Mouse (Mus musculus) inflammation-experienced regulatory T-cells, adult 16 weeks (primary cell): ENCODE results near the gene Krtap4-7. TPM values are rescaled to one million over a fixed set of nuclear protein-coding genes. Genes with fewer than 3 reads are reported as not detected.

Source experiments
- polyA plus RNA-seq: library from polyadenylated mRNA; unstranded; fragments of 100-300 nt; shearing (Covaris generic); gene quantifications from one replicate; pipeline ENCODE4 v1.2.1, GENCODE M21; 2017

Gene Krtap4-7
- polyA plus RNA-seq, result not detected

DNA sequence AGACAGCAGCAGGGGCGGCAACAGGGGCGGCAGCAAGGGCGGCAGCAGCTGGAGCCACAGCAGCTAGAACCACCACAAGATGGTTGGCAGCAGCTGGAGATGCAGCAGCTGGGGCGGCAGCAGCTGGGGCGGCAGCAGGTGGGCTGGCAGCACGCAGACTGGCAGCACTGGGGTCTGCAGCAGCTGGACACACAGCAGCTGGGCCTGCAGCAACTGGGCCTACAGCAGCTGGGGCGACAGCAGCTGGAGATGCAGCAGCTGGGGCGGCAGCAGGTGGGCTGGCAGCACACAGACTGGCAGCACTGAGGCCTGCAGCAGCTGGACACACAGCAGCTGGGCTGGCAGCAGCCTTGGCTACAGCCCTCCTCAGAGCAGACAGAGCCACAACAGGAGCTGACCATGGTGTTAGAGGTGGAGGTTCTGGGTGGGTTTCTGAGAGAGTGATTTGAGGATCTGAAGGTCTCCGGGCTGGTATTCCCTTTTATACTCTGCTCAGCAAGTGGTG lies at the start of gene Krtap4-7:
Krtap4-7 (minus strand) TSS at position 455 of the 505 bp plus-strand sequence.

GRCm38 (mm10) chr11:99690463-99690862 lies 46.6 kb upstream of the Krtap4-7 start, which contains the start of gene Gm14190:
TSS of gene Gm14190 (minus strand) at chr11:99690740.

GRCm38 (mm10) chr11:99665860-99666259 lies 22.0 kb upstream of the Krtap4-7 start, which contains the start of gene Krtap4-6:
TSS of gene Krtap4-6 (minus strand) at chr11:99665960.

GRCm38 (mm10) chr11:99658467-99659010 lies 14.7 kb upstream of the Krtap4-7 start, which contains the start of gene Gm11563:
TSS of gene Gm11563 (minus strand) at chr11:99658960.

DNA sequence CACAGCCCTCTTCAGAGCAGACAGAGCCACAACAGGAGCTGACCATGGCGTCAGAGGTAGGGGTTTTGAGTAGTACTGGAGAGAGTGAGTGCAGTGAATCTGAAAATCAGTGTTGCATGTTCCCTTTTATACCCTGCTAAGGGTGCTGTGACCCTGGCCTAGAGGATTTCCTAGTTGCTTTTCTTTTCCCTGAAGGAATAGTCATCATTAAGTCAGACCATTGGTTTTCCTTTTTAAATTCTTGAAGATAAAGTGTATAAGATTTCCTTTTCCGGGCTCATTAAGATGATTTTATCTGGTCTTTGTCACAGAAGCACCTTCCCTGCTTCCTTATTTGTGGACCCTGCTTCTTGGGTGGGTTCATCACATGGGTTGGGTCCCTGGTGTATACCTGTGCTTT lies 6.2 kb upstream of the Krtap4-7 start, which contains the start of gene Gm11555:
Gm11555 (minus strand) TSS at position 101 of the 400 bp plus-strand sequence.

DNA sequence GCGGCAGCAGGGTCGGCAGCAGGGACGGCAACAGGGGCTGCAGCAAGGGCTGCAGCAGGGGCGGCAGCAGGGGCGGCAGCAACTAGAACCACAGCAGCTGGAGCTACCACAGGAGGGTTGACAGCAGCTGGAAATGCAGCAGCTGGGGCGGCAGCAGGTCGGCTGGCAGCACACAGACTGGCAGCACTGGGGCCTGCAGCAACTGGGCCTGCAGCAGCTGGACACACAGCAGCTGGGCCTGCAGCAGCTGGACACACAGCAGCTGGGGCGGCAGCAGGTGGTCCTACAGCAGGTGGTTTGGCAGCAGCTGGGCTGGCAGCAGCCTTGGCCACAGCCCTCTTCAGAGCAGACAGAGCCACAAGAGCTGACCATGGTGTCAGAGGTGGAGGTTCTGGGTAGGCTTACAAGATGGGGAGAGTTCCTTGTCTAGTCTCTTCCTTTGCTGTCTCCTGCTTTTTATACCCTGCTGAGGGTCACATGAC lies 9.2 kb downstream of the Krtap4-7 start, which contains the start of gene Krtap4-2:
Krtap4-2 (minus strand) TSS at position 432 of the 482 bp plus-strand sequence.

GRCm38 (mm10) chr11:99628138-99628537 lies 15.8 kb downstream of the Krtap4-7 start, which contains the start of gene Krtap4-1:
TSS of gene Krtap4-1 (minus strand) at chr11:99628238.

DNA sequence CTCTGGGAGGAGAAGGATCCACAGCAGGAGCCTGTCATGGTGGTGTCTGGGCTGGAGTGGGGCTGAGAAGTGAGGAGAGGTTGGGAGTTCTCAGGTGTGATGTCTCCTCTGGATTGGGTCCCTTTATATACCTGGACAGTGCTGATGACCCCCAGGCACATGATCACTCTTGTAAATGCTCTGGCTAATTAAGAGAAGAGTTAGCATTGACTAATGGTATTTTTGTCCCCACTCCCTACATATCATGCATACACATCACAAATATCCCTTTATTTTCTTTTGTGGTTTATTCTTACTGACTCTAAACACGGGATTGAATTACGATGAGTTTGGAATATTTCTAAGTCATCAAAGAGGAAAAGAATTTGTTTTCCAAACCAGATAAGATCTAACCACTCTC lies 23.6 kb downstream of the Krtap4-7 start, which contains the start of gene Gm11562:
Gm11562 (minus strand) TSS at position 101 of the 400 bp plus-strand sequence.

GRCm38 (mm10) chr11:99614796-99615363 lies 29.0 kb downstream of the Krtap4-7 start, which contains the start of gene Krtap2-4:
TSS of gene Krtap2-4 (minus strand) at chr11:99614846.

GRCm38 (mm10) chr11:99610089-99610488 lies 33.8 kb downstream of the Krtap4-7 start, which contains the start of gene Gm11937:
TSS of gene Gm11937 (minus strand) at chr11:99610189.

DNA sequence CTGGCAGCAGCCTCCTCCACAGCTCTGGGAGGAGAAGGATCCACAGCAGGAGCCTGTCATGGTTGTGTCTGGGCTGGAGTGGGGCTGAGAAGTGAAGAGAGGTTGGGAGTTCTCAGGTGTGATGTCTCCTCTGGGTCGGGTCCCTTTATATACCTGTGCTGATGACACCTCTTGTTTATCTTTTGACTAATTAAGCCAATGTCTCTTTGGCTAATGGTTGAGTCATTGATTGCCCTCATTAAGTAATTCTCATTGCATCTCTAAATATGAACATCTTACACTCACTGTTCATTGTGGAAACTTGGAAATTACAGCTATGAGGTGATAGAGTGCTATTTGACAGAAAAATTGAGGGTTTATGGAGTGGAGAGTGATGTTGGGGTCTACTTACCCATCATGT lies 40.7 kb downstream of the Krtap4-7 start, which contains the start of gene Gm11938:
Gm11938 (minus strand) TSS at position 101 of the 400 bp plus-strand sequence.

DNA sequence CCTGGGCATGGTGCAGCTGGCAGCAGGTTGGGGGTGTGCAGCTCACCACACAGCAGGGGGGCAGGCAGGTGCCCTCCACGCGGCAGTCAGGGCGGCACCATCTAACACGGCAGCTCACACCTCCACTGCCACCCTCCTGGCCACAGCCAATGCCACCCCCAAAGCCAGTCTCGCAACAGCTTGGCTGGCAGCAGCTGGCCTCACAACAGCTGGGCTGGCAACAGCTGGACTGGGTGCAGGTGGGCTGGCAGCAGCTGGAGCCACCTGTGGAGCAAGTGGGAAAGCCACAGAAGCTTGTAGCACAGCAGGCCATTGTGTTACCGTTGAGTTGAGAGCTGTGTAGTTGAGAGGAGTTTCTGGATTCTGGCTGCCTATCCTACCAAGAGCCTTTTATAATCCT lies 46.1 kb downstream of the Krtap4-7 start, which contains the start of gene Krtap9-3:
Krtap9-3 (minus strand) TSS at position 364 of the 400 bp plus-strand sequence.

Other genes with a start within 250 kb of the Krtap4-7 start
- not detected for gene Krt12, start 221.8 kb downstream of the Krtap4-7 start, polyA plus RNA-seq
- not detected for gene Krt20, start 205.9 kb downstream of the Krtap4-7 start, polyA plus RNA-seq
- gene Krt23, start 151.0 kb downstream of the Krtap4-7 start, polyA plus RNA-seq, result not detected
- gene Krt39, start 122.8 kb downstream of the Krtap4-7 start, polyA plus RNA-seq, result not detected
- gene Krt40, start 100.9 kb downstream of the Krtap4-7 start, polyA plus RNA-seq, result not detected
- gene Krtap3-3, start 93.2 kb downstream of the Krtap4-7 start, polyA plus RNA-seq, result not detected
- not detected for gene Krtap3-2, start 87.2 kb downstream of the Krtap4-7 start, polyA plus RNA-seq
- gene Gm11939, start 84.6 kb downstream of the Krtap4-7 start, polyA plus RNA-seq, result not detected
- gene Krtap3-1, start 77.5 kb downstream of the Krtap4-7 start, polyA plus RNA-seq, result not detected
- gene Krtap1-5, start 63.1 kb downstream of the Krtap4-7 start, polyA plus RNA-seq, result not detected
- not detected for gene Krtap1-4, start 60.4 kb downstream of the Krtap4-7 start, polyA plus RNA-seq
- not detected for gene Krtap1-3, start 52.8 kb downstream of the Krtap4-7 start, polyA plus RNA-seq
- gene Krtap9-3, start 46.0 kb downstream of the Krtap4-7 start, polyA plus RNA-seq, result not detected
- gene Gm11938, start 40.8 kb downstream of the Krtap4-7 start, polyA plus RNA-seq, result not detected
- gene Gm11937, start 33.9 kb downstream of the Krtap4-7 start, polyA plus RNA-seq, result not detected
- gene Krtap2-4, start 29.2 kb downstream of the Krtap4-7 start, polyA plus RNA-seq, result not detected
- gene Gm11562, start 23.7 kb downstream of the Krtap4-7 start, polyA plus RNA-seq, result not detected
- gene Krtap4-1, start 15.9 kb downstream of the Krtap4-7 start, polyA plus RNA-seq, result not detected
- not detected for gene Krtap4-2, start 9.0 kb downstream of the Krtap4-7 start, polyA plus RNA-seq
- gene Gm11555, start 6.1 kb upstream of the Krtap4-7 start, polyA plus RNA-seq, result not detected
- gene Gm11563, start 14.9 kb upstream of the Krtap4-7 start, polyA plus RNA-seq, result not detected
- not detected for gene Krtap4-6, start 21.9 kb upstream of the Krtap4-7 start, polyA plus RNA-seq
- not detected for gene Gm14190, start 46.7 kb upstream of the Krtap4-7 start, polyA plus RNA-seq
- not detected for gene Gm14180, start 90.2 kb upstream of the Krtap4-7 start, polyA plus RNA-seq
- not detected for gene Gm11595, start 128.8 kb upstream of the Krtap4-7 start, polyA plus RNA-seq
- not detected for gene Krtap4-8, start 136.6 kb upstream of the Krtap4-7 start, polyA plus RNA-seq
- not detected for gene Krtap4-9, start 141.1 kb upstream of the Krtap4-7 start, polyA plus RNA-seq
- gene Gm11596, start 149.4 kb upstream of the Krtap4-7 start, polyA plus RNA-seq, result not detected
- gene Gm11569, start 154.8 kb upstream of the Krtap4-7 start, polyA plus RNA-seq, result not detected
- not detected for gene Gm11554, start 160.4 kb upstream of the Krtap4-7 start, polyA plus RNA-seq
- not detected for gene Krtap4-13, start 165.8 kb upstream of the Krtap4-7 start, polyA plus RNA-seq
- gene Gm11564, start 171.6 kb upstream of the Krtap4-7 start, polyA plus RNA-seq, result not detected
- gene 2300003K06Rik, start 194.0 kb upstream of the Krtap4-7 start, polyA plus RNA-seq, result not detected
- gene Krtap4-16, start 207.5 kb upstream of the Krtap4-7 start, polyA plus RNA-seq, result not detected
- not detected for gene Gm11568, start 213.8 kb upstream of the Krtap4-7 start, polyA plus RNA-seq
- not detected for gene Gm11559, start 220.4 kb upstream of the Krtap4-7 start, polyA plus RNA-seq
- not detected for gene Krtap9-1, start 229.3 kb upstream of the Krtap4-7 start, polyA plus RNA-seq
- gene Gm11567, start 235.1 kb upstream of the Krtap4-7 start, polyA plus RNA-seq, result not detected